Mouse (Mus musculus): ENCODE results near the gene Commd7.
"Not testable (repeated sequence)": the region's sequence is repeated elsewhere in the genome, so short reads cannot be mapped to it uniquely, and the experiment has no call there.

Commd7 gene

DNA sequence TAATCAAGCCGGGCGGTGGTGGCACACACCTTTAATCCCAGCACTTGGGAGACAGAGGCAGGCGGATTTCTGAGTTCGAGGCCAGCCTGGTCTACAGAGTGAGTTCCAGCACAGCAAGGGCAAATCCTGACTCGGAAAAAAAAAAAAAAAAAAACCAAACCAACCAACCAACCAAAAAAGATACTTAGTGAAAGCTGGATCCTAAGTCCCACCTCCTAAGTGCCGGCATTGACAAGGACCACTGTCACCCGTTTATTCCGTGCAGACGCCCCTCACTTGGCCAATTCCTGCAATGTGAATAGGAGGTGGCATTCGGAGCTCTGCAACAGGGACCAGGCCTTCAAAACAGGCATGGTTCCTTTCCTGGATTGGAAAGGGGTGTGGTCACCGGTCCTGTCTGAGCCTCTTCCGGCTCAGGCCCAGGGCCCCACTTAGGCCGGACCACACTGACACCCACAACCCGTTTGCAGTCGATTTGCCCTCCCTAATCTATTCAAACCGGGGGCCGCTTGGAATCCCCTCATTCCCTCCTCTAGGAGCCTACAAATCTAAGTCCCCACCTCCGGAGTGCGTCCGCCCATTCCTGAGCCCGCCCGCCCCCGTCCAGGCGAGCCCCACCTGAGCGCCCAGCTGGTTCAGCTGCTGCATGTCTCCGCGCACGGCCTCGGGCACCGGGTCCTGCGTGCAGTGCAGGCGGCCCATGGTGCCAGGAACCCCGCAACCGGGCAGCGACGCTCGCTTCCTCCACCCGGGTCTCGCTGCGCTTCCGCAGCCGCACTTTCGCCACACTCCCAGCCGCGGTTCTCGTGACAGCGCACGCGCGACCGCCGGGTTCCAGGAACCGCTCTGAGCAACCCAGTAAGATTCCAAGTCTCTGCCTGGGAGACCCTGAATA, at the start of gene Commd7:
TSS of gene Commd7 (minus strand) at position 806 of the 895 bp plus-strand sequence.
- in situ Hi-C loops (cut with MseI, MboI) = no loop called here

- in situ Hi-C loops (cut with MseI, MboI) = no loop called here
These were observed 47.4 kb upstream of the Commd7 start for GRCm38 (mm10) chr2:153679959-153680358.

DNA sequence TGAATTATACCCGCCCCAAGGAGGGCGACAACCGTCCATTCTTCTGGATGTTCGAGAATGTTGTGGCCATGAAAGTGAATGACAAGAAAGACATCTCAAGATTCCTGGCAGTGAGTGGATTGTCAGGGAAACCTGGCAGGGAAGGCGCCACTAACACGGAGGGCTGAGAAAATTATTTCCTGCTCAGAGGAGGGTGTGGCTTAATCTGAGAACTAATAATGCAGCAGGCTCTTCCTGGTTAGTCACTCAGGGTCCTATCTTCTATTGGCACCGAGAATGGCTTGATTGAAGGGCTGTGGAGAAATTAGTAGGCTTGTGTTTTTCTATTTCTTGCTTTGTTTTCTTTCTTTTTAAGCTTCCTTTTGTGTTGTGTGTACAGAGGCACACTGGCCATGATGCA, 45.0 kb upstream of the Commd7 start:
- in situ Hi-C loops (cut with MseI, MboI) = no loop called here

DNA sequence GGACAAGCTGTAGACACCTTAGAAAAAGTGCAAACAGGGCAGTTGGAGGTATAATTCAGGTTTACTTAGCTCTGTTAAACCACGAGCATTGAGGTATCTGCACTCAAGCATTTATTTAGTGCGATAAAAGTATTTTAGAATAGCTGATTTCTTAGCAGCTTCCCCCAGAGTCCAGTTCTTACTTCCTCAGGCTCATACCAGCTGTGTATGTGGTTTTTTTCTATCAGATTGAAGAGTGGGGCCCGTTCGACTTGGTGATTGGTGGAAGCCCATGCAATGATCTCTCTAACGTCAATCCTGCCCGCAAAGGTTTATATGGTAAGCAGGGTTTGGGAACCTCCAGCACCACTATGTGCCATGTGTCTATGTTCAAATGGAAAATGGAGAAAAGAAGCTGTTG, 44.4 kb upstream of the Commd7 start:
- in situ Hi-C loops (cut with MseI, MboI) = no loop called here

- in situ Hi-C loops (cut with MseI, MboI) = not testable (repeated sequence)
These were observed 42.8 kb upstream of the Commd7 start for GRCm38 (mm10) chr2:153675364-153675763.

DNA sequence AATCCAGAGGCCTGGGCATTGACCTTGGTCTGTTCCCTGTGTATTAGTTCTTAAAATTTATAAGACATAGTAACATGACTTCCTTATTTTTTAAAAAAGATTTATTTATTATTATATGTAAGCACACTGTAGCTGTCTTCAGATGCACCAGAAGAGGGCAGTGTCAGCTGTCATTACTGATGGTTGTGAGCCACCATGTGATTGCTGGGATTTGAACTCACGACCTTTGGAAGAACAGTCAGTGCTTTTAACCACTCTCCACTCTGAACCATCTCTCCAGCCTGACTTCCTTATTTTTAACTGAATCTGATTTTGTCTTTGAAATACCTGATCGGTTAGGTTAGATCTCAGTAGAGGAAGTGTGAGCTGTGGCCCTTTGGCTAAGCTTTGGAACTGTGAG, 40.0 kb upstream of the Commd7 start:
- in situ Hi-C loops (cut with MseI, MboI) = no loop called here

DNA sequence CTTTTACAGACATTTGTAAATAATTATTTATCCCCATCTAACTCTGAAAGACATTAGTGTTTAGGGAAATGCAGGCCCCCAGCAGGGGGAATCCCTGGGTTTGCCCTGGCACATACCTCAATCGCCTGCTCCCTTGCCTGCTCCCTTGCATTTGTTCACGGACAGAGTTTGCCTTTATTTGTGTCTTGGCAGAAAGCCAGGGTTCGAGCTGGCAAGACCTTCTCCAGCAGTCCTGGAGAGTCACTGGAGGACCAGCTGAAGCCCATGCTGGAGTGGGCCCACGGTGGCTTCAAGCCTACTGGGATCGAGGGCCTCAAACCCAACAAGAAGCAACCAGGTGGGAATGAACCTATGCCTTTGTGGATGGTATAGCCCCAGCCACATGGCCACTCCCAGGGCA, 37.5 kb upstream of the Commd7 start:
- in situ Hi-C loops (cut with MseI, MboI) = no loop called here

DNA sequence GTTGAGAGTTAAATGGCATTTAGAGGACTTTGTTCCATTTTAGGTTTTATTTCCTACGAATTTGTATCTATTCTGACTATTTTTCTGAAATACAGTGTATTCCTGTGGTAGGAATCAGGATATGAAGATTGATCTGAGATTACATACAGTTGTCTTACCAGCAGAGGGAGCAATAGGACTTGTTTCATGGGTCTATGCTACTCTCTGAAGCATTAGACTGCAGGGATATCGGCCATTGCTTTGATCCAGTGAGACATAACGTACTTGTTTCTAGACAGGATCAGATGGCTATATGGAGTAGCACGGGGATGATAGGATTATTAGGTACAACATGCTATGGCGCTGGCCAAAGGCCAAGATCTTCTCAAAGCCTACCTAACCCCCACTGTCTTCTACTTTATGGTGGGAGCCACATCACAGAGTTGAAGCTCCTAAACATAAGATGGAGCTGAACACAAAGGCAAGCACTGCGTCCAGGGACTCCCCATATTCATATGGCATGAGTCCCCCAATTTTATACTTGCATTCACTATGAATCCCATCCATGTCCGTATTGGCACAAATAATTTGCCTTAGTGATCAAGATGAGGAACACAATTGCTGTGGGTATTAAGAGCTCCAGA, 36.3 kb upstream of the Commd7 start:
- in situ Hi-C loops (cut with MseI, MboI) = no loop called here

DNA sequence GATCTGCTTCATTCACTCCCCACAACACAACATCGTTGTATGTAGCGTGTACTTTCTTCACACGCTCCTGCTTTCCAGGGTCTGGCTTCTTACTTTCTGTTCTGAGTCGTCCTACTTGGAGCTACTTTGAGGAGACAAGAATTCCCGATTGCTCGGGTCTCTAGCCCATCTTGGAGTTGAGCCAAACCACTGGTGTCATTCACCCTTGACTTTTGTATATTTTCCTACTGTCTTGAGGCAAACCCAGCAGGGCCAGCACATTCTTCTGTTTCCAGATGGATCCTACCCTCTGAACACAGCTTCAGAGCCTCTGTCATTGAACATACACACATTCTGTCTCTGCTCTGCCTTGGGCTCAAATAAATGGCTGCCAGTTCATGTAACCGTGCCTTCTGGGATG, 32.8 kb upstream of the Commd7 start:
- in situ Hi-C loops (cut with MseI, MboI) = no loop called here

GRCm38 (mm10) chr2:153660616-153661015, 28.0 kb upstream of the Commd7 start:
- in situ Hi-C loops (cut with MseI, MboI) = no loop called here

- in situ Hi-C loops (cut with MseI, MboI) = not testable (repeated sequence)
These were observed 25.1 kb upstream of the Commd7 start for GRCm38 (mm10) chr2:153657659-153658058.

- in situ Hi-C loops (cut with MseI, MboI) = no loop called here
These were observed 19.1 kb upstream of the Commd7 start for GRCm38 (mm10) chr2:153651681-153652080.

DNA sequence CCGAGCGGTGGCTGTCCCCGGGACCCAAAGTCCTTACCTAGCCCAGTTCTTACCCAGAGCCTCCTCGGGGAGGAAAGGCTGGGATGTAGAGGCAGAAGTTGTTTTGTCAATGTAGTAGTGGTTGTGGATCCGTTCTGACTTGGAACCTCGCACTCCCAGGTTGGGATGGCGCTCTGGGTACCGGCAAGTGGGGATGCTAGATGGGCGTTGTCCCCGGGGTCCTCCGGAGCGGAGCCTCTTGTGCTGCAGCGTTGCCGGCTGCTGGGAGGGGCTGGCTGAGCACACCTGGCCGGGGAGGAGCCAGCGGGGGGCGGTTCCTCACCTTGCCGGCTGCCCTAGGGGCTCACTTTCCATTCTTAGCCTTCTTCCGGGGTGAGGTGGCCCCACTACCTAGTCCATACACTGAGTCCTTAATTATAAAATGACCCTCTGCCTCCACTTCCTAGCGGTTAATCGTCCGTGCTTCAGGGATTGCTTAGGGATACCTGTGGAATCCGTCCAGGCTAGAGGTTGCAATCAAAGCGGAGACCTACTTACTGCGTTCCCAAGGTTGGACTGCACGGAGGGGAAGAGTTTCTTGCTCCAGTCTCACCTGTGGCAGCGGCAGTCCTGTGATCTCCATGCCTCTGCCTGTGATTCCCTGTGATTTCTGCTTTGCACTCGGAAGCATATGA, 17.6 kb upstream of the Commd7 start:
- in situ Hi-C loops (cut with MseI, MboI) = no loop called here

GRCm38 (mm10) chr2:153649298-153650013, 16.9 kb upstream of the Commd7 start, which contains the start of gene Dnmt3b:
Gene Dnmt3b, plus strand, starts transcription at chr2:153649450.
- in situ Hi-C loops (cut with MseI, MboI) = no loop called here

DNA sequence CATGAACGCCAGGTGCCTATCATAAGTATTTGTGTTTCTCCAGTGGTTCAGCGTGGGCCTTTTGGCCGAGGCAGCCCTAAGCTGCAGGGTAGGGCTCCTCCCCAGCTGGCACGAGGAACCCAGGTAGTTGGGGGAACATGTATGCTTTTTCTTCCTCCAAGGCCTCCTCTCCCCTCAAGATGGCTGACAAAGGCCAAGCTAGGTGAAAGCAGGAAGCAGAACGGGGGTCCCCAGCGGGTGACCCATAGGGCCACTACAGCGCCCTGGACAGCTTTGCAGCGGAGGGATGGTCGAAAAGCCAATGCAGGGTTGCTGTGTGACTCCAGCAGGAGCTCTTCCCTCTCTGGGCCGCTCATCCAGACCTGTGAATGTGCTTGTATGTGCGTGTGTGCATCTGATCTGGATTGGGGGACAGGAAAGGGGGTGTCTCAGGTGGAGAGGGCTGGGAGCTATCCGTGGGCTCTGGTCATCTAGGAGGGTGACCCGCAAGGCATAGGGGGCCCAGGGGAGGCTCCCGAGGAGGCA, 16.3 kb upstream of the Commd7 start:
- in situ Hi-C loops (cut with MseI, MboI) = no loop called here

- in situ Hi-C loops (cut with MseI, MboI) = no loop called here
These were observed 10.4 kb upstream of the Commd7 start for GRCm38 (mm10) chr2:153642999-153643398.

GRCm38 (mm10) chr2:153642496-153642895, 9.9 kb upstream of the Commd7 start:
- in situ Hi-C loops (cut with MseI, MboI) = no loop called here

DNA sequence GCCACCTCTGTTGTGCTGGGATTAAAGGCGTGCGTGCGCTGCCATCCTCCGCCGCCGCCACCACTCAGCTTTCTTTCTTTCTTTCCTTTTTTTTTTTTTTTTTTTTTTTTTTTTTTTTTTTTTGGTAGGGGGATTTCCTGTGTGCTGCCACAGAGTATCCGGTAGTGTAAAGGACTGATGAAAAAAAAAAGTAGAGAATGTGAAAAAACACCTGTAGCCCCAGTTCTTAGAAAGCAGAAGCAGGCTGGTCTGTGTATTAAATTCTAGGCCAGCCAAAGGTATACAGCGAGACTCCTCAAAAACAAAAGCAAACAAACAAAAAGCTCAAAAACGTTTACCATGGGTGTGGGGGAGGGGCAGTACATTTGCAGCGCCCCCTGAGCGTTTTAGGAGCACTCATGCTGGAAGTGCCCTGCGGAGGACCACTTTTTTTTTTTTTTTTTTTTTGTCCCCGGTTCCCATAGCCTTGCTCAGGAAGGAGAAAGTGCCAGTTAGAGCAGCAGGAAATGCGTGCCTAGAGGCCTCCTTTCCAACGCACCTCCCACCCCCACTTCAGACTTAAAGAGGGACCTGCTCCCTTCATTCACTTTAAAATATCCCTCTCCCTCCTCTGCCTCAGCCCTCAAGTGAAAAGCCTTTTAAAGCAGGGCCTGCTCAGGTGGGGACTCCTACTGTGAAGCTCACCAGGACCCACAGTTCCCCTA, 6.5 kb upstream of the Commd7 start:
- in situ Hi-C loops (cut with MseI, MboI) = no loop called here

DNA sequence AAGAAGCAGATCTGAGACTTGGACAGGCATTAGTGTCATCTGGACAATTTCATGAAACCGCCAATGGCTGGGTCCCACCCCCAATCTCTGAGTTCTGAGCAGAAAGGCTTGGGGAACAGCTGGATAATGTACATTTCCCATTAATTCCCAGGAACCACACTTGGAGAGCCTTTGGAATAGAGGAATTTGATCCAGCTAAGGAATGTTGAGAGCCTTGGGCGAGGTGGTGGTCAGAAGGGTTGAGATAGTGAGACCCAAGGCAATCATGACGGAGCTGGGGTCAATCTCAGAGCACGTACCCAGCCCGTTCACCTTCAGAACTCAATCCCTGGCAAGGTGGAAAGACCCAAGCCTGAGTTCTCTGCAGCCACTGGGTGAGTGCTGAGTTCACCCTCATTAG, 678 bp upstream of the Commd7 start:
- in situ Hi-C loops (cut with MseI, MboI) = no loop called here

GRCm38 (mm10) chr2:153632871-153633226, 268 bp upstream of the Commd7 start:
- in situ Hi-C loops (cut with MseI, MboI) = no loop called here

DNA sequence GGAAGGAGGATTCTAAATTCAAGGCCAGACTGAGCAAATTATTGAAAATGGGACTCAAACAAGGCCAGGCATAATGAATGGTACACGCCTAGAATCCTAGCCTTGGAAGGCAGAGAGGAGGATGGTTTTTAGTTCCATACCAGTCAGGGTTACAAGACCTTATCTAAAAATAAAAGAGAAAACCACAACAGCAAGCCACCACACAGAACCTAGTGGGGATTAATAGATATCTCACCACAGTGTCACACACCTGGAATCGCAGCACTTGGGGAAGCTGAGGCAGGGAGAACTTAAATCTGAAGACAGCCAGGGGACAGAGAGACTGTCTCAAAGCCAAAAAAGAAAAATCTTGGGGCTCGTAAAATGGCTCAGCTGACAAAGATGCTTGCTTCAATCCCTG, 1.6 kb downstream of the Commd7 start:
- in situ Hi-C loops (cut with MseI, MboI) = no loop called here

Measured in mouse trophoblast stem cell (cell line).